Mouse (Mus musculus): ENCODE results near the gene Dmac2.
"Not testable (repeated sequence)": the region's sequence is repeated elsewhere in the genome, so short reads cannot be mapped to it uniquely, and the experiment has no call there.

Dmac2 gene

GRCm38 (mm10) chr7:25618865-25619721 lies at the start of gene Dmac2:
Gene Dmac2, plus strand, starts transcription at chr7:25619414.
- peak; percentile 72 for DNase-seq (ENCODE audit: low read depth)

GRCm38 (mm10) chr7:25573806-25574205 lies 45.4 kb upstream of the Dmac2 start:
- DNase-seq (ENCODE audit: low read depth): not testable (repeated sequence)

- DNase-seq (ENCODE audit: low read depth): no peak
Observed at GRCm38 (mm10) chr7:25575105-25575504, 44.1 kb upstream of the Dmac2 start.

- no peak for DNase-seq (ENCODE audit: low read depth)
Observed at GRCm38 (mm10) chr7:25575870-25576269, 43.3 kb upstream of the Dmac2 start.

- not testable (repeated sequence) for DNase-seq (ENCODE audit: low read depth)
Observed at GRCm38 (mm10) chr7:25576308-25576707, 42.9 kb upstream of the Dmac2 start.

GRCm38 (mm10) chr7:25576793-25577437 lies 42.3 kb upstream of the Dmac2 start:
- not testable (repeated sequence) for DNase-seq (ENCODE audit: low read depth)

GRCm38 (mm10) chr7:25579441-25579840 lies 39.8 kb upstream of the Dmac2 start:
- DNase-seq (ENCODE audit: low read depth): no peak

- no peak for DNase-seq (ENCODE audit: low read depth)
Observed at GRCm38 (mm10) chr7:25582301-25582810, 36.9 kb upstream of the Dmac2 start.

GRCm38 (mm10) chr7:25584651-25585050 lies 34.6 kb upstream of the Dmac2 start:
- no peak for DNase-seq (ENCODE audit: low read depth)

GRCm38 (mm10) chr7:25585351-25586204 lies 33.6 kb upstream of the Dmac2 start:
- no peak for DNase-seq (ENCODE audit: low read depth)

- DNase-seq (ENCODE audit: low read depth): no peak
Observed at GRCm38 (mm10) chr7:25591226-25591625, 28.0 kb upstream of the Dmac2 start.

- DNase-seq (ENCODE audit: low read depth): no peak
Observed at GRCm38 (mm10) chr7:25593859-25594258, 25.4 kb upstream of the Dmac2 start.

GRCm38 (mm10) chr7:25599663-25600062 lies 19.6 kb upstream of the Dmac2 start:
- DNase-seq (ENCODE audit: low read depth): peak; percentile 28

- DNase-seq (ENCODE audit: low read depth): no peak
Observed at GRCm38 (mm10) chr7:25600666-25601065, 18.5 kb upstream of the Dmac2 start.

- no peak for DNase-seq (ENCODE audit: low read depth)
Observed at GRCm38 (mm10) chr7:25601346-25601745, 17.9 kb upstream of the Dmac2 start.

GRCm38 (mm10) chr7:25606625-25607063 lies 12.6 kb upstream of the Dmac2 start:
- no peak for DNase-seq (ENCODE audit: low read depth)

- DNase-seq (ENCODE audit: low read depth): no peak
Observed at GRCm38 (mm10) chr7:25607196-25607595, 12.0 kb upstream of the Dmac2 start.

GRCm38 (mm10) chr7:25610056-25610455 lies 9.2 kb upstream of the Dmac2 start:
- DNase-seq (ENCODE audit: low read depth): no peak

- no peak for DNase-seq (ENCODE audit: low read depth)
Observed at GRCm38 (mm10) chr7:25611501-25611900, 7.7 kb upstream of the Dmac2 start.

- DNase-seq (ENCODE audit: low read depth): no peak
Observed at GRCm38 (mm10) chr7:25614086-25614485, 5.1 kb upstream of the Dmac2 start.

GRCm38 (mm10) chr7:25614831-25615705 lies 4.1 kb upstream of the Dmac2 start:
- no peak for DNase-seq (ENCODE audit: low read depth)
